Mouse (Mus musculus) left cerebral cortex, postnatal 36 days (tissue): ENCODE measurements around the gene Rasgrp2. TPM values are rescaled to one million over a fixed set of nuclear protein-coding genes. Genes with fewer than 3 reads are reported as not detected.
A peak's percentile ranks its signal among the peaks of the same experiment; 100 is the strongest.

ENCODE experiments used
- DNase-seq, 2 experiments: peaks; one replicate each; pipeline ENCODE4 v3.0.0; 2021 to 2022; ENCODE audit warnings: low spot score in 2 of 2, mixed read lengths in 1 of 2
- intact Hi-C: fragments of 180-260 bp; cut with DNase I; formaldehyde crosslinking; loops from one replicate; pipeline ENCODE4 v1.15.1; 2025
- total RNA-seq, 2 experiments: library from RNA; stranded (reverse); gene quantifications; 2 replicates each; pipeline ENCODE4 v1.2.3; 2021

The Rasgrp2 gene
- total RNA-seq, 2 experiments from 2014 or later = 47.5 to 72.6 TPM

DNA sequence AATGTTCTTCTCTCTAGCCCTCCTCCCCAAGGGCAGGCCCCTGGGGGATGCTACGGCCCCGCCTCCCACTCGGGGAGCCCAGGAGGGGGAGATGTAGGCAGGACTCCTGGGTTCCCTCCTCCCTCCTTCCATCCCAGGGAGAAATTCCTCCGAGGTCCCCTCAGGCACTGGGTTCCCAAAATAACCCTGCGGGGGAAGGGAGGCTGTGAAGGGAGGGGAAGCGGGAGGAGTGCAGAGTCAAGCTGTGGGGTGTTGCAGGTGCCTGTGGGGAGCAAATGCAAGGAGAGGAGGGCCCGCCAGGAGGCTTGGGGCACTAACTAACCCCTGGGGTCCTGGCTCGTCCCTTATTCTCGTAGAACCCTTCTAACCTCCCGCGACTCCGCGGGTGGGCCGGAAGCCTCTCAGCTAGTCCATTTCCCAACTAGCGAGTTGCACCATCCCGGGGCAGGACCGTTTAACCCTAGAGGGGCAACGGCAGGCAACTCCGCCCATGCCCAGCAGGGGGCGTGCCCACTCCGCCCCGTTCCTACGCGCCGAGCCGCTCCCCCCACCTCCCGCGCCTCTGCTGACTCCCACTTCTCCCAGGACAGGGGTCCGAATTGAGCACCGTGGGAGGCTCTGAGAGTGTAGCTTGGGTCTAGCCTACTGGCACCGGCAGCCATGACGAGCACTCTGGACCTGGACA is 2.1 kb downstream of the Rasgrp2 start:
- intact Hi-C loops = no loop called here
- DNase-seq = peak in 1 of 2 experiments; percentile 58

GRCm38 (mm10) chr19:6401951-6402350 is 2.8 kb downstream of the Rasgrp2 start:
- DNase-seq = no peak
- intact Hi-C loops = no loop called here

DNA sequence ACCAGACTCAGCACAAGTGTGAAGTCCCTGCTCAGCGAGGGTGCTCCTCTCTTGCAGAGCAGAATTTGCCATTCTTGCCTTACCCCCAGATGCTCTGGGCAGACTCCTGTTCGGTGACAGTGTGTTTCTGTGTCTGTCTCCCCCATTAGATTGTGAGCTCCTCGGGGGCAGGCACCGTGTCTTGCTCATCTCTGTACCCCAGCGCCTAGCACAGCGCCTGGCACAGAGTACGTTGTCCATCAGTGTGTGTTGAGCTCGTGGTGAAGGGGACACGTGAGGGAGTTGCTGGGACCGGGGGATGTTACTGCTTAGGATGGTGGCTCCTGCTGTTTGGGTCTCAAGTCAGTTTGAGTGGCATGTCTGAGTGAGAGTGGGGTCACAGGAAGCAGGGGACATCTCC is 4.7 kb downstream of the Rasgrp2 start:
- DNase-seq = no peak
- intact Hi-C loops = loop anchor here (1.0 kb wide), 1 partner anchor 45 kb away; no protein-coding TSS in a partner anchor

DNA sequence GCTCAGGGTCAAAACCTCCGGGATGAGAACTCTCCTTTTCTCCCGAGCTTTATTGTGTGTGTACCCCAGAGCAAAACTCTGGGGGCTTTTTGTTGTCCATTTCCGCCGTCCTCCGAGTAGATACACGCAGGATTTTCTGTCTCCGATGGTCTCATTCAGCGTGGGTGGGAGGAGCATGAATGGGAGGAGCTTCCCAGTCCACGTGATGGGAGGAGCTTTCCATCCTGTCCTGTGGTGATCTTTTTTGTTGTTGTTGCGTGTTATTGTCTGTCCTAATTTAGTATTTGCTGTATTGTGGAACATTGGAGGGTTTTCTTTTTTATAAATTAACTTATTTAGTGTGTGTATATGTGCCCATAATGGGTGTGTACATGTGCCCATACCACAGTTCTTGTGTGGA is 6.3 kb downstream of the Rasgrp2 start:
- no peak for DNase-seq
- intact Hi-C loops = no loop called here

- intact Hi-C loops = no loop called here
- DNase-seq = no peak
Observed at GRCm38 (mm10) chr19:6407109-6407508, 8.0 kb downstream of the Rasgrp2 start.

DNA sequence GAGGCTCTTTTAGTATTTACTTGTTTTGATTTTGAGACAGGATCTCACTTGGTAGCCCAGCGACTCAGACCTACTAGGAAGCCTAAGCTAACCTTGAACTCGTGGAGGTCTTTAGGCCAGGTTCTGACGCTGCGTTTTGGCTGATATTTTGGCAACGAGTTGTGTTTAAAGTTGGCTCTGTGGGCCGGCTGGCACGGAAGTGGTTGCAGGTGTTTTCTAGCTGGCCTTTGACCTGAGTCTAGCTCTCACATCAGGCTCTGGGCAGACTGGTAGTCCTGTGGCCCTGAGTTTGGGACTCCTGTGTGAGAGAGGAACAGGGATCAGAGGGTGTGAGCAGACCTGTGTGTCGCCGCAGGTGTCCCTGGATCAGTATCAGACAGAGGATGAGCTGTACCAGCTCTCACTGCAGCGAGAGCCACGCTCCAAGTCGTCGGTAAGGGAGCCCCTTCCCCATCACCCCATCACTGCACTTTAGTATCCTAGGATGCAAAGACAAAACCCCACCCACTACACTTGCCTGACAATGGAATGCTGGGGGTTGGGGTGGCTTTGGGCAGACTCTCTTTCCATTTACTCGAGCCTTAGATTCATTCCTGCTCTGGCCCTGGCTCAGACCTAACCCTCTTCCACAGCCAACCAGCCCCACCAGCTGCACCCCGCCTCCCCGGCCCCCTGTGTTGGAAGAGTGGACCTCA is 8.8 kb downstream of the Rasgrp2 start:
- no peak for DNase-seq

DNA sequence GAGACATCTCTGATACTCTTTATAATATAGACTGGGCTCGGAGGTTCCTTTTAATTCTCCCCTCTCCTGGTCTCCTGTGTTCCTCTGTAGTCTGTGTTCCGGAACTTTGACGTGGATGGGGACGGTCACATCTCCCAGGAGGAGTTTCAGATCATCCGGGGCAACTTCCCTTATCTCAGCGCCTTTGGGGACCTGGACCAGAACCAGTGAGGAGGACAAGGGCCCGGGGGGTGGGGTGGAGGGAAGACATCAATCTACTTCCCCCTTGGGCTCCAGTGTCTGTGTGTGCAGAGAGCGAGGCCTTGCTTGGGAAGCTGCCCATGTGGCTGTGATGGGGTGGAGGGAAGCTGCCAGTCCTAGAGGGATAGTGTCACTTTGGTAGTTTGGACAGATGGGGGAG is 9.6 kb downstream of the Rasgrp2 start:
- no peak for DNase-seq
- intact Hi-C loops = no loop called here

More for the DNA sequence above, 8.8 kb downstream of the Rasgrp2 start:
- intact Hi-C loops = no loop called here

GRCm38 (mm10) chr19:6409176-6409575 is 10.0 kb downstream of the Rasgrp2 start:
- intact Hi-C loops = no loop called here

DNA sequence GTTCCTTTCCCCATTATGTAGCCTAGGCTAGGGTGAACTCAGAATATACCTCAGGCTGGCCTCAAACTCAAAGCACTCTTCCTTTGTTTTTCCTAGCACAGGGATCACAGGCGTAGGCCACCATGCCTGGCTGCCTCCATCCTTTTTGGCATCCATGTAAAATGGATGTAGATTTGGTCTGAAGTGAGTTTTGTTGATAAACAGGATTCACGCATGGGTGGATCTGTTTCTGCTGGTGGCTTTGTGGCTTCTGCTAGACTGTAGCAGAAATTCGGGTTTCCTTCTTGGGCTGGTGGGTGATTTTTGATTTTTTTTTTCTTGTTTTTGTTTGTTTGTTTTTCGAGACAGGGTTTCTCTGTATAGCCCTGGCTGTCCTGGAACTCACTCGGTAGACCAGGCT is 10.8 kb downstream of the Rasgrp2 start:
- no peak for DNase-seq
- intact Hi-C loops = no loop called here

More at GRCm38 (mm10) chr19:6409176-6409575, 10.0 kb downstream of the Rasgrp2 start:
- DNase-seq = no peak

- no peak for DNase-seq
- intact Hi-C loops = no loop called here
Observed at GRCm38 (mm10) chr19:6412798-6413197, 13.7 kb downstream of the Rasgrp2 start.

DNA sequence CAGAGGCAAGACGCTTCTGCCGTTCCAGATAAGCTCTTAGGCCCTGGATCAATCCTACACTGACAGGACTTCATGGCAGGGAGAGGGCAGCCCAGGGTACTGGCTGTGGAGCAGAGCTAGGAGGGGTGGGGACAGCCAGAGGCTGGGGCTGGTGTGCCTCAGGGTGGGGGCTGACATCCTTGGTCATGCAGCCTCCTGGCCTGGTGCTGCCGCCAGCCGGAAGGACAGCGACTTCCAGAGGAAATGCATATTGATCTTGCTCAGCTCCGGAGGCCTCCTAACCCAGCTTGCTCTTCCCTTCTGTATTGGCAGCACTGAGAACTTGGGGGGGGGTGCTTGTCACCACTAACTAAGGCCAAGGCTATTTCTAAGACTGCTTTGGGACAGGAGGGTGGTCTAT is 16.3 kb downstream of the Rasgrp2 start:
- intact Hi-C loops = loop anchor here (5.0 kb wide), 2 partner anchors 37 to 48 kb away; no protein-coding TSS in a partner anchor
- no peak for DNase-seq

- intact Hi-C loops = loop anchor here (5.0 kb wide), 2 partner anchors 36 to 49 kb away; no protein-coding TSS in a partner anchor
- DNase-seq = no peak
Observed at GRCm38 (mm10) chr19:6416124-6416770, 17.1 kb downstream of the Rasgrp2 start.

- intact Hi-C loops = loop anchor here (5.0 kb wide), 2 partner anchors 35 to 50 kb away; no protein-coding TSS in a partner anchor
- DNase-seq = no peak
Observed at GRCm38 (mm10) chr19:6416894-6417761, 18.0 kb downstream of the Rasgrp2 start.

GRCm38 (mm10) chr19:6418233-6418879 is 19.2 kb downstream of the Rasgrp2 start, which contains the start of gene Nrxn2:
TSS of gene Nrxn2 (plus strand) at chr19:6418731.
- intact Hi-C loops = loop anchor here (5.0 kb wide), 2 partner anchors 34 to 51 kb away; no protein-coding TSS in a partner anchor
- DNase-seq = peak; percentile 92 to 93

DNA sequence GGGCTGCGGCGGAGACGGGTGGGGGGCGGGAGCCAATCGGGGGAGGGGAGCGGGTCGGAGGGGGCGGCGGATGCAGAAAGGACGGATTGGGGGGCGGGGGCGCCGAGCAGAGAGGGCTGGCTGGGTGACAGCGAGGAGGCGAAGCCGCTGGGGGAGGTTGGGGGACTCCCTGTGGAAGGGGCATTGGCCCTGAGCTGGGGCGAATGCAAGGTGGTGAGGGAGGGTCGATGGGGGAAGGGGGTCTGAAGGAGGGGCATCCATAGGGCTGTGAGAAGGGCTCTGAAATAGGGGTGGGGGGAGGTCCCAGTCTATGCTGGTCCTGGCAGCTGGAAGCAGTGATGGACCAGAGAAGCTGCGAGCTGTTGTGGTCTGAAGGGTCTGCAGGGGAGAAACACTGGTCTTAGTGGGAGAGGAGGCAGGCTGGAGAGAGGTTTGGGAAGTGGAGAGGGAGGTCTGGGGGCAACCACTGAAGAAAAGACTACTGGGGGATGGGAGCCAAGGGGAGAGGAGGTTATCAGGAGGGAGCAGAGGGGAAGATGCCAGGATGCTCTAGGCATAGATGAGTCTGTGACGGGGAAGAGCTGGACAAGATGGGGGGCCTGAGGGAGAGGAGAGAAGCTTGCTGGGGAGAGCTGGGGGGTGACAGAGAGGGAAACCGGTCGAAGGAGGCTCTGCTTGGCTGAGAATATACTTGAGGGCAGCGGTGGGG is 20.0 kb downstream of the Rasgrp2 start:
- DNase-seq = no peak
- intact Hi-C loops = loop anchor here (5.0 kb wide), 2 partner anchors 33 to 52 kb away; no protein-coding TSS in a partner anchor

DNA sequence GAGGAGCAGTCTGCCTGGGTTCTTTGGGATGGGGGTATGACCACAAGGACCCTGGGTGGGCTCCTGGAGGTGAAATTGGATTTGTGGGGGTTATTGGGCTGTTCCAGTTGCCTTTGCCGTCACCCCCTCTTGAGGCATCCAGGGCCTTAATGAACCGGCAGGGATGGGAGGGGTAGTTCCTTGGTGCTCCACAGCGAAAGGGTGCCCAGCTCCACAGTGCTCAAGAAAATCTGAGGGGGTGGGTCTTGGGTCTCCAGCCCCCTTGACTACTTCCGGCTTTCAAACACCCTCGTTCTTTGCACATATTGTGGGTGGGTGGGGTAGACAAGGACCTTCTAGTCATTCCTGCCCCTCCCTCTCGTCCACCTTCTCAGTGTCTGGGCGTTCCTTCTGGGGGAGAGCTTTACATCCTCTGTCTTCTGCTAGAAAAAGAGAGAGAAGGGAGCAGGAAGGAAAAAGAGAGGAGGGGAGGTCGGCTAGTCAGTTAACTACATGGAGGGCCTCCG is 20.7 kb downstream of the Rasgrp2 start:
- DNase-seq = peak in 1 of 2 experiments; percentile 32
- intact Hi-C loops = loop anchor here (2.0 to 5.0 kb wide), 4 partner anchors 32 to 512 kb away; partner anchors contain the start of gene Kcnk4

DNA sequence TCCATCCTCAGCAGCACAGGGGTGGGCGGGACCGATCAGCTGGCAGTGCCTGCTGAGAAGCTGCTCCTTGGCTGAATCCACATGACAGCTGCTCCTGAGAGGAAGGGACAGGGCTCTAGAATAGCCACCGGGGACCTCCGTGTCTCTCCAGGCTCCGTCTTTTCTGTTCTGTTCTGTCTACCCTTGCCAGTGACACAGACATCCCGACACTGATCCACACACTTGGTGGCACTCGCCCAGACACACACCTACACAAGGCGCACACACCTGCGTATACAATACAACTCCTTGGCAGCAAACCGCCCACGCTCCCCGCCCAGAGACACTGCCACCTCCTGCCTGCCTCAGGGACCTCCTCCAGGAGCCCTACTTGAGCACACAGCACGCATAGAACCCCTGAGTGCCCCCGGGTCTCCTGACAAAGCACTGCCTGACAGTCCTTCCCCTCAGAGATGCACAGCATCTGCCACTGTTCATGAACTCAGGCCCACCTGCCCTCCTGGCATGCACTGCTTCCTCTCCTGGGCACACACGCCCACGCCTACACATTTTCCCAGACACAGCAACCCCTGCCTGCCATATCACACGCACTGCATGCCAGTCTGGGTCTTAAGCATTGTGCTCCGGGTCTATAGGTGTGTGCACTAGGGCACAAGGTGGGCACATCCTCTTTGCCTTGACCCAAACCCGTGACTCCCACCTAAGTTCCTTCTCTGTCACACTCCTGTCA is 21.5 kb downstream of the Rasgrp2 start:
- intact Hi-C loops = loop anchor here (2.0 to 5.0 kb wide), 2 partner anchors 44 to 512 kb away; partner anchors contain the start of gene Kcnk4
- peak in 1 of 2 experiments; percentile 76 for DNase-seq
